Mouse (Mus musculus): Measurements from ENCODE around the gene Tm4sf4.

The Tm4sf4 gene

GRCm38 (mm10) chr3:57480640-57481039 is 55.5 kb downstream of the Tm4sf4 start:
- DNase-seq = peak; percentile 26

- no peak for DNase-seq
Observed at GRCm38 (mm10) chr3:57481981-57482380, 56.9 kb downstream of the Tm4sf4 start.

GRCm38 (mm10) chr3:57486068-57486467 is 61.0 kb downstream of the Tm4sf4 start:
- no peak for DNase-seq

GRCm38 (mm10) chr3:57487455-57488153 is 62.5 kb downstream of the Tm4sf4 start:
- DNase-seq = no peak
